Mouse (Mus musculus): ENCODE results near the gene Wdfy3. TPM values are rescaled to one million over a fixed set of nuclear protein-coding genes. Genes with fewer than 3 reads are reported as not detected.

Gene Wdfy3
- polyA plus RNA-seq, 1 experiment from 2014 or later = 25.9 TPM

GRCm38 (mm10) chr5:101876185-101876584 lies 193.5 kb downstream of the Wdfy3 start:
- DNase-seq (ENCODE audit: low spot score, missing footprints) = no peak
- ATAC-seq (ENCODE audit: low FRiP score) = no peak
- Histone ChIP-seq H3K27me3 (ENCODE audit: control insufficient read depth, insufficient read depth, low read length) (no peaks in the 10 kb centered on the region), H3K9me3 (ENCODE audit: control insufficient read depth, low read length) (no peaks in the 10 kb centered on the region), H3K4me2 (no peak overlapping the region), H3K27ac (ENCODE audit: low read depth, low read length) (no peak overlapping the region), H3K4me3 (ENCODE audit: low read depth, low read length) (no peak overlapping the region), H3K4me1 (ENCODE audit: control insufficient read depth, insufficient read depth, low read length) (no peaks in the 10 kb centered on the region), H3K9ac (ENCODE audit: low read length) (no peak overlapping the region), H3K36me3 (ENCODE audit: control insufficient read depth, insufficient read depth, low read length) (peaks cover 17% of the 10 kb centered on the region)
- WGBS = 88% methylated on average over 4 of the region's 4 CpGs

GRCm38 (mm10) chr5:101866722-101867121 lies 203.0 kb downstream of the Wdfy3 start:
- H3K9me3 ChIP-seq (ENCODE audit: control insufficient read depth, low read length) = no peaks in the 10 kb centered on the region
- no peak overlapping the region for H3K9ac ChIP-seq (ENCODE audit: low read length)
- H3K4me1 ChIP-seq (ENCODE audit: control insufficient read depth, insufficient read depth, low read length) = no peaks in the 10 kb centered on the region
- no peak overlapping the region for H3K4me3 ChIP-seq (ENCODE audit: low read depth, low read length)
- ATAC-seq (ENCODE audit: low FRiP score) (no peak), DNase-seq (ENCODE audit: low spot score, missing footprints) (no peak)
- H3K4me2 ChIP-seq = no peak overlapping the region
- no peaks in the 10 kb centered on the region for H3K27me3 ChIP-seq (ENCODE audit: control insufficient read depth, insufficient read depth, low read length)
- H3K27ac ChIP-seq (ENCODE audit: low read depth, low read length) = no peak overlapping the region
- peaks cover 42% of the 10 kb centered on the region for H3K36me3 ChIP-seq (ENCODE audit: control insufficient read depth, insufficient read depth, low read length)
- WGBS = 78% methylated on average over 2 of the region's 2 CpGs

GRCm38 (mm10) chr5:101863946-101864345 lies 205.8 kb downstream of the Wdfy3 start:
- 94% methylated on average over 6 of the region's 6 CpGs for WGBS

GRCm38 (mm10) chr5:101862651-101863050 lies 207.1 kb downstream of the Wdfy3 start:
- Histone ChIP-seq H3K4me1 (ENCODE audit: control insufficient read depth, insufficient read depth, low read length) (no peaks in the 10 kb centered on the region), H3K27ac (ENCODE audit: low read depth, low read length) (no peak overlapping the region), H3K27me3 (ENCODE audit: control insufficient read depth, insufficient read depth, low read length) (no peaks in the 10 kb centered on the region), H3K9ac (ENCODE audit: low read length) (no peak overlapping the region), H3K9me3 (ENCODE audit: control insufficient read depth, low read length) (no peaks in the 10 kb centered on the region), H3K4me2 (no peak overlapping the region), H3K4me3 (ENCODE audit: low read depth, low read length) (no peak overlapping the region), H3K36me3 (ENCODE audit: control insufficient read depth, insufficient read depth, low read length) (peaks cover 33% of the 10 kb centered on the region)
- DNase-seq (ENCODE audit: low spot score, missing footprints) (no peak), ATAC-seq (ENCODE audit: low FRiP score) (no peak)
- WGBS = 88% methylated on average over 8 of the region's 8 CpGs

More at GRCm38 (mm10) chr5:101863946-101864345, 205.8 kb downstream of the Wdfy3 start:
- no peaks in the 10 kb centered on the region for H3K9me3 ChIP-seq (ENCODE audit: control insufficient read depth, low read length)
- no peak overlapping the region for H3K4me2 ChIP-seq
- no peaks in the 10 kb centered on the region for H3K27me3 ChIP-seq (ENCODE audit: control insufficient read depth, insufficient read depth, low read length)
- no peaks in the 10 kb centered on the region for H3K4me1 ChIP-seq (ENCODE audit: control insufficient read depth, insufficient read depth, low read length)
- H3K9ac ChIP-seq (ENCODE audit: low read length) = no peak overlapping the region
- ATAC-seq (ENCODE audit: low FRiP score) (no peak), DNase-seq (ENCODE audit: low spot score, missing footprints) (no peak)
- H3K4me3 ChIP-seq (ENCODE audit: low read depth, low read length) = no peak overlapping the region
- no peak overlapping the region for H3K27ac ChIP-seq (ENCODE audit: low read depth, low read length)
- H3K36me3 ChIP-seq (ENCODE audit: control insufficient read depth, insufficient read depth, low read length) = peaks cover 39% of the 10 kb centered on the region

GRCm38 (mm10) chr5:101861786-101862571 lies 207.7 kb downstream of the Wdfy3 start:
- Histone ChIP-seq H3K4me2 (no peak overlapping the region), H3K4me3 (ENCODE audit: low read depth, low read length) (no peak overlapping the region), H3K9me3 (ENCODE audit: control insufficient read depth, low read length) (no peaks in the 10 kb centered on the region), H3K9ac (ENCODE audit: low read length) (no peak overlapping the region), H3K4me1 (ENCODE audit: control insufficient read depth, insufficient read depth, low read length) (no peaks in the 10 kb centered on the region), H3K36me3 (ENCODE audit: control insufficient read depth, insufficient read depth, low read length) (peaks cover 37% of the 10 kb centered on the region), H3K27ac (ENCODE audit: low read depth, low read length) (no peak overlapping the region), H3K27me3 (ENCODE audit: control insufficient read depth, insufficient read depth, low read length) (no peaks in the 10 kb centered on the region)
- DNase-seq (ENCODE audit: low spot score, missing footprints) (no peak), ATAC-seq (ENCODE audit: low FRiP score) (no peak)
- WGBS = 89% methylated on average over 18 of the region's 18 CpGs

- Histone ChIP-seq H3K4me2 (no peak overlapping the region), H3K36me3 (ENCODE audit: control insufficient read depth, insufficient read depth, low read length) (peaks cover 33% of the 10 kb centered on the region), H3K9ac (ENCODE audit: low read length) (no peak overlapping the region), H3K9me3 (ENCODE audit: control insufficient read depth, low read length) (no peaks in the 10 kb centered on the region), H3K4me1 (ENCODE audit: control insufficient read depth, insufficient read depth, low read length) (no peaks in the 10 kb centered on the region), H3K27ac (ENCODE audit: low read depth, low read length) (no peak overlapping the region), H3K27me3 (ENCODE audit: control insufficient read depth, insufficient read depth, low read length) (no peaks in the 10 kb centered on the region), H3K4me3 (ENCODE audit: low read depth, low read length) (no peak overlapping the region)
- DNase-seq (ENCODE audit: low spot score, missing footprints) = no peak
- WGBS = 93% methylated on average over 10 of the region's 10 CpGs
- no peak for ATAC-seq (ENCODE audit: low FRiP score)
Measured at GRCm38 (mm10) chr5:101858891-101859436, 210.8 kb downstream of the Wdfy3 start.

- H3K9ac ChIP-seq (ENCODE audit: low read length) = no peak overlapping the region
- ATAC-seq (ENCODE audit: low FRiP score) = no peak
- DNase-seq (ENCODE audit: low spot score, missing footprints) = no peak
- no peaks in the 10 kb centered on the region for H3K9me3 ChIP-seq (ENCODE audit: control insufficient read depth, low read length)
- H3K4me2 ChIP-seq = no peak overlapping the region
- no peaks in the 10 kb centered on the region for H3K4me1 ChIP-seq (ENCODE audit: control insufficient read depth, insufficient read depth, low read length)
- WGBS = 97% methylated on average over 16 of the region's 16 CpGs
- no peaks in the 10 kb centered on the region for H3K27me3 ChIP-seq (ENCODE audit: control insufficient read depth, insufficient read depth, low read length)
- H3K4me3 ChIP-seq (ENCODE audit: low read depth, low read length) = no peak overlapping the region
- H3K27ac ChIP-seq (ENCODE audit: low read depth, low read length) = no peak overlapping the region
- H3K36me3 ChIP-seq (ENCODE audit: control insufficient read depth, insufficient read depth, low read length) = peaks cover 39% of the 10 kb centered on the region
Measured at GRCm38 (mm10) chr5:101855475-101855874, 214.2 kb downstream of the Wdfy3 start.

- DNase-seq (ENCODE audit: low spot score, missing footprints) (no peak), ATAC-seq (ENCODE audit: low FRiP score) (no peak)
- Histone ChIP-seq H3K9ac (ENCODE audit: low read length) (no peak overlapping the region), H3K9me3 (ENCODE audit: control insufficient read depth, low read length) (no peaks in the 10 kb centered on the region), H3K27ac (ENCODE audit: low read depth, low read length) (no peak overlapping the region), H3K4me3 (ENCODE audit: low read depth, low read length) (no peak overlapping the region), H3K36me3 (ENCODE audit: control insufficient read depth, insufficient read depth, low read length) (peaks cover 39% of the 10 kb centered on the region), H3K27me3 (ENCODE audit: control insufficient read depth, insufficient read depth, low read length) (no peaks in the 10 kb centered on the region), H3K4me1 (ENCODE audit: control insufficient read depth, insufficient read depth, low read length) (no peaks in the 10 kb centered on the region), H3K4me2 (no peak overlapping the region)
- 87% methylated on average over 7 of the region's 7 CpGs for WGBS
Measured at GRCm38 (mm10) chr5:101854667-101855066, 215.1 kb downstream of the Wdfy3 start.

- Histone ChIP-seq H3K27me3 (ENCODE audit: control insufficient read depth, insufficient read depth, low read length) (no peaks in the 10 kb centered on the region), H3K36me3 (ENCODE audit: control insufficient read depth, insufficient read depth, low read length) (peaks cover 40% of the 10 kb centered on the region), H3K9ac (ENCODE audit: low read length) (no peak overlapping the region), H3K27ac (ENCODE audit: low read depth, low read length) (no peak overlapping the region), H3K4me3 (ENCODE audit: low read depth, low read length) (no peak overlapping the region), H3K9me3 (ENCODE audit: control insufficient read depth, low read length) (no peaks in the 10 kb centered on the region), H3K4me1 (ENCODE audit: control insufficient read depth, insufficient read depth, low read length) (no peaks in the 10 kb centered on the region), H3K4me2 (no peak overlapping the region)
- WGBS = 92% methylated on average over 11 of the region's 11 CpGs
- no peak for DNase-seq (ENCODE audit: low spot score, missing footprints)
- no peak for ATAC-seq (ENCODE audit: low FRiP score)
Measured at GRCm38 (mm10) chr5:101854100-101854499, 215.6 kb downstream of the Wdfy3 start.

Data from midbrain, embryonic 11.5 days (tissue).